Mouse (Mus musculus) lung, postnatal 4 days (tissue): ENCODE data around the gene Stat3.

Source experiments
- DNase-seq, 2 experiments: peaks; one replicate each; pipeline ENCODE4 v3.0.0; 2021

The Stat3 gene

DNA sequence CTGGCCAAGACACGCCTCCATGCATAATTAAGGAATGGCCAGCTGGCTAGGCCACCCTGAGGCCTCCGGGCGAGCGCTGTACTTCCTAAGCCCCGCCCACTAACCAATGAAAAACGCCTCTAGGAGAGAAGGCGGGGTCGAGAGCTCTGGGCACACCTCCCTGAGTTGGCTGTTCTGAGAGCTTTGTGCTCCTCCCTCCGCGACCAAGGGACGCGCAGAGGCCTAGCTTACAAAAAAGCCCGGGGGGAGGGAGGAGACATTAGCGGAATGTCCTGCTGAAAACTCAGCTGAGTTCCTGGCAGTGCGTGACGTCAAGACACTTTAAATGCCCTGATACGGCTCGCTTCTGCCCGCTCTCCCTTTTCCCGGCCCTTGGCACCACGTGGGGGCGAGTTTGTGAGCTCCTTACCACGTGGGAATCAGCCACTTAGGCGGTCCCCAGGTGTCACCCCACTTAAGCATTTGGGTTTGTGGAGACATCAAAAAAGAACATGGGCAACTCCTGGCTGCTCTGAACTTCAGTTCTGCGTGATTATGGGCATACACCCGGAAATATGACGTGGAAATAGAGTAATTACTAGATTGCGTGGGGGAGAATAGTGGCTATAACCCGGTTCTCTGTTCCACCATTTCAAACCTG is at the start of gene Stat3:
Gene Stat3 (minus strand): TSS at position 29 of the 640 bp plus-strand sequence.
- peak; percentile 99 to 100 for DNase-seq

GRCm38 (mm10) chr11:100988674-100989073 is 49.3 kb upstream of the Stat3 start:
- DNase-seq: no peak

GRCm38 (mm10) chr11:100985607-100986006 is 46.3 kb upstream of the Stat3 start:
- DNase-seq: no peak

GRCm38 (mm10) chr11:100983778-100984131 is 44.4 kb upstream of the Stat3 start:
- no peak for DNase-seq

DNA sequence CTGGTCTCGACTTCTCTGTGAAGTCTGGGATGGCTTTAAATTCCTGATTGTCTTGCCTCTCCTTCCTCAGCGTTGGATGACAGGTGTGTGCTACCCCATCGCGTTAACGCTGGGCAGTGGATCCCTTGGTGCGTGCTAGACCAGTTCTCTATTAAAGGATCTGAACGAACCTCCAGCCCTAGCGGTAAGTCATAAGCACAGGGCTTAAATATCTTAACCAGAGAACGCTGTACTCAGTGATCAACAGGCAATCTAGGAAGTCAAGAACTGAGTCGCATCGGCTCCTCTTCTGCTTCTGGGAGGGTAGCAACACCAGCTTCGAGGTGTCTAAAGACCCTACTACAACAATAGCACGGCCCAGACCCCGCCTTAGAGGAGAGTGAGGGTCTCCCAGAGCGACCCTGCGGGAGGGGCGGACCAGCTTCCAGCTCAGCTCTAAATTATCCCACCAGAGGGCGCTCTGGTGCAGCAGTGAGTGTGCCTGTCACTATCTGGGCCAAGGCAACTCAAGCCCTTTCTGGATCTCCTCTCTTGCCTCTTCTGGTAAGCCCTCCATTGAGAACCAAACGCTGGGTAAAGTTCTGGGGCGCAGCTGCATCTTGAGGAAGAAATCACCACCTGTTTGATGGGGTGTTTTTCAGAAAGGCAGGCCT is 43.9 kb upstream of the Stat3 start:
- peak; percentile 74 to 88 for DNase-seq

DNA sequence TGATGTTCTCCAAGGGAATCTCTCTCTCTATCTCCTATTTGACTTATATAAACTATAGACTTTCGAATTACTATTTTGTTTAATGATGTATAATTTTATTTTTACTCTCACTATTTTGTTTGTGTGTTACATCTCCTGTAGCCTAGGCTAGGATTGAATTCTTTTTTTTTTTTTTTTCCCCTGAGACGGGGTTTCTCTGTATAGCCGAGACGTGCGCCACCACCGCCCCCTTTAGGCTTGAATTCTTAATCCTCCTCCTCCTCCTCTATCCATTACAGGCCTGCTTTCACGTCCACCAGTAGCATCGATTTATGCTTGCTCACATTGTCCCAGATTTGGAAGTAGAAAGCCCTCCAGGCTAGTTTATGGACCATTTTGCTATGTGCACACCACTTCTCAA is 42.7 kb upstream of the Stat3 start:
- no peak for DNase-seq

DNA sequence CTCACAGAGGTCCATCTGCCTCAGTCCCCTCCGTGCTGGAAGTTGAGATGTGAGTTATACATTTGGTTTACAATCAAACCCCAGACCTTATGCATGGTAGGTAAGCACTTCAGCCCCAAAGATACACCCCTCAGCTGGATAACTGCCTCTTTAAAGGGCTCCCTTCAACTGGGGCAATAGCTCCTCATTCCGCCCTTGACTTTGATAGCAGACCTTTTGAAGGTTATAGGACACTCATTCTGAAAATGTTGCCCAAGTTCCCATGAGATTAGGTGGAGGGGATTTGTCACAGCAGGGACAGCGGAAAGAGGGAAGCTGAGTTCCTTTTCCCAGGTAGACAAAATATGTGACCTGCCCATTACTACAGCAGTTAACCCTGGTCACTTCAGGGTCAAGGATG is 41.9 kb upstream of the Stat3 start:
- no peak for DNase-seq

DNA sequence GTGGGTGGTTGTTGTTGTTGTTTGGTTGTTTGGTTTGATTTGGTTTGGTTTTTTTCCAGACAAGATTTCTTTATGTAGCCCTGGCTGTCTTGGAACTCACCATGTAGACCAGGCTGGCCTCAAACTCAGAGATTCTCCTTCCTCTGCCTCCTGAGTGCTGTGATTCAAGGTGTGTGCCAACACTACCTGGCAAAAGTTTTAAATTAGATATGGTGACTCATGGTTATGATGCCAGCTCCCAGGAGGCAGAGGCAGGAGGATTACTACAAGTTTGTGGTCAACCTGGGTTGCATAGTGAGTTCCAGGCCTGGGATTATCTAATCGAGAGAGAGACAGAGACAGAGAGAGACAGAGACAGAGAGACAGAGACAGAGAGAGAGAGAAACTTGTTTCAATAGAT is 41.1 kb upstream of the Stat3 start:
- DNase-seq: no peak

DNA sequence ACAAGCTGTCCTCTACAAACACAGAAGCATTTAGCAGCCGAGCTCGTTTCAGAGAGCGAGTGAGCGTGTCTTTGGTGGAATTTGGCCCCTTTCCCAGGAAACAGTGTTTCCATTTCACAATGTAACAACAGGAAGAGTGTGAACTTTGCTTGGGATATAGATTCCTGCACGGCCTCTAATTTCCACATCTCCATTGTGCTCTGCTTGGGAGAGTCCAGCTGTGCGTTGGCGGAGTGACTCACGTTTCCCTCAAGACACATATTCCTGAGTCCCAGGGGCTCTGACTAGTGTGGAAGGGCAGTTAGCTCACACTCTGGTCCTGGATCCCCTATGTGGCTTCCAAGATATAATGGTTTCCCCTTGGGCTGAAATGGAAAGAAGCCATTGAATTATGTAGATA is 40.5 kb upstream of the Stat3 start:
- peak; percentile 65 to 75 for DNase-seq

- peak in 1 of 2 experiments; percentile 80 for DNase-seq
Observed at GRCm38 (mm10) chr11:100975241-100975640, 35.9 kb upstream of the Stat3 start.

DNA sequence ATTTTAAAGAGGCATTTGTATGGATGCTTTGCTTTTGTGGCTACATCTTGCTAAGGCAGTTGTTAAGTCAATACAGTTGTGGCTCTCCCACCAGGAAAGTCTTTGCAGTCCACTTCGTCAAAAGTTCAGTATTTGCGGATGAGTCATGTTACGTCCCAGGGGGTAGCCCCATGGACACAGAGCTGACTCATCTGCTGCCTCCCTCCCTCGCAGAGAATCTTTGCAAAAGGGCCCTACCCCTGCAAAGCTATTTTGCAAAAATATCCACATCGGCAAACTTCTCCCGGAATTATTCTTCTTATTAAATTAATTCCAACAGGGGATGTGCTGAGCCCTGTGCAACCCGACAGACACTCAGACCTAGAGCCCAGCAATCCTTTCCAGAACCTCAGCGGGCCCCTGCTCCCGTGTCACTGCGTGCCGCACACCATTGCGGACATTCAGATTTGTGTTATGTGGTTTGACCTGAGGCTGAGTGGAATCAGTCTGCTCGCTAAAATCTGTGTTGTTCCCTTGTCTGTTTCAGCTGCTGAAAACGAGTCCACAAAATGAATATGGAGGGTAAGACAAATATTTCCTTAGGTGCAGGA is 35.1 kb upstream of the Stat3 start:
- no peak for DNase-seq

DNA sequence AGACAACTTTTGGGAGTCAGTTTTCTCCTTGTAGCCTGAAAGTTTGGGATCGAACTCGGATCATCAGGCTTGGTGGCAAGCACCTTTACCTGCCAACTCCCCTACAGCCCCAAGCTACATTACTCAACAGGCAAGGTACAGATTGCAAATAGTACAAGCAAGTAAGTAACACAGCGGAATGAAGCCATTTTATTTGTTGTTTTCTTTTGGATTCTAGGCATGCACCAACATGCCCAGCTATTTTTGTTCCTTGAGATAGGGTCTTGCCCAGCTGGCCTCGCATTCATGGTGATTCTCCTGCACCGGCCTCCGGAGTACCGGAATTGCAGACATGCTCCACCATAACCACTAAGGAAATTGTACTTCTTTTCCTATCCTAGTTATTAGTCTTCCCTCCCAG is 33.9 kb upstream of the Stat3 start:
- no peak for DNase-seq

- no peak for DNase-seq
Observed at GRCm38 (mm10) chr11:100971455-100971854, 32.1 kb upstream of the Stat3 start.

GRCm38 (mm10) chr11:100970557-100970937 is 31.2 kb upstream of the Stat3 start, which contains the start of gene Cavin1:
Gene Cavin1, minus strand, starts transcription at chr11:100970887.
- DNase-seq: peak; percentile 97 to 99

- DNase-seq: peak; percentile 78 to 89
Observed at GRCm38 (mm10) chr11:100969744-100970556, 30.6 kb upstream of the Stat3 start.

DNA sequence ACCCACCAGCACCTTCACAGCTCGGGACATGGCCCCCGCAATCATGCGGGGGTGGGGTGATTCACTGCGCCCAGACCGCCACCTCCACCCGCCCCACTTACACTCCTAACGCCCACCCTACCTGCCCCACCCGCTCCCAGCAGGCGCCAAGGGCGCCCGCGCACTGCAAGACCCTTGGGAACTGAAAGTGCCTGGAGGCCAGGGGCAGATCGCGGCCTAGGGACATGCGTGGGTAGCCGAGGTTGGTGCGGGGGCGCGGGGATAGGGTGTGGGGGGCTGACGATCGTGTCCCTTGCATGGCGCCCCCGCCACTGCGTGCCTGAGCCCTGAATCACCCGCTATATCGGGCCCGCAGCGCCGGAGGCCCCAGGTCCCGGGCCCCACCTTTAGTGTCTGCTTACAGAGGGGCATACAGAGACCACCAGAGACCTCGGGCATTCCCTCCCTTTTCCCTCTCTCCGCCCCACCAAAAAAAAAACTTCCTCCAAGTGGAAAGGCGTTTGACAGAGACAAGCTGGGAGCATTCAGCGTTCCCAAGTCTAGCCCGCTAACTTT is 29.9 kb upstream of the Stat3 start:
- DNase-seq: peak; percentile 44 to 64

- DNase-seq: no peak
Observed at GRCm38 (mm10) chr11:100968501-100968900, 29.2 kb upstream of the Stat3 start.

GRCm38 (mm10) chr11:100967881-100968420 is 28.6 kb upstream of the Stat3 start:
- DNase-seq: no peak

GRCm38 (mm10) chr11:100967376-100967775 is 28.0 kb upstream of the Stat3 start:
- no peak for DNase-seq

DNA sequence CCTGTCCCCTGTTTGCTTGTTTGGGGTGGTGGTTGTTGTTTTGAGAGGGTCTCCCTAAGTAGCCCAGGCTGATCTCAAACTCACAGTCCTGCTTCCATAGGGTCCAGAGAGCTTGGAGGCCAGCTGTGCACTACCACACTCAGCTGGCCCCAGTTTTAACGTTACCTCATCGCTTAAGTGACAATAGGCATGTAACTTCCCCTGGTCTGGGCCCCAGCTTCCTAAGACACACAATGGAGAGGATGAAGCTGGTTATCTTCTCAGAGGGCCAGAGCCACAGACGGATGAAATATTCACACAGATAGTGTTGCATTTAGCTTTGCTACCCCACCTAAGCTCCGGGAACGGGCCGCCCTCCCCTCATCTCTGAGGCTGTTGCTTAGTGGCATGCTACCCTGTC is 26.4 kb upstream of the Stat3 start:
- DNase-seq: peak; percentile 28 to 39

DNA sequence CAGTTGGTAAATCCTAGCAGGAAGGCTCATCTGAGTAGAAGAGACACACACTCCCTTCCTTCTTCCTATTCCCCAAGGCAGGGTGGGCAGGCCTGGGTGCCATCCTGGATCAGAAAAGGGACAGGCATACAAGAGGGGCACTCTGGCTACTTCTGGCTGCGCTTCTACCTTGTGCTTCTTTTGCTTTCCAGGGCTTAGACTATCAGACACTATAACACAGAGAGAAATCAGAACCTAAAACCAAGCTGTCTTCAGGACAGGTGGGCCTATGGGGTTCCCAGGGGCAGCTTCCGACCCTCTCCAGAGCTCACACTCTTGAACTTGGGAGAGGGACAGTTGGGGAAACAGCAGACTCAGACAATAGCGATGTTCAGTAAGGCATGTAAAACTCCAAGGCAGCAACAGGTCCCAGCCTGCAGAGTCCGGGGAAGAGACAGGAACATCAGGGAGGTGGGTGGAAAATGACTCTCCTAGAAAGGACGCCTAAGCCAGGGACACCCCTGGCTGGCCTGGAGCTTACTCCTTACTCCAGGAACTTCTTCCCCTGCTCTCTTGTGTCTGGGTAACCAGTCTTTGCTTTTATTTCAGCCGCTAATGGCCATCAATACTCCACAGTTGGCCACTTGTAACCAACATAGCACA is 25.7 kb upstream of the Stat3 start:
- no peak for DNase-seq

GRCm38 (mm10) chr11:100964180-100964579 is 24.8 kb upstream of the Stat3 start:
- no peak for DNase-seq
